Mouse (Mus musculus) kidney, postnatal 4 days (tissue): Measurements from ENCODE around the gene Pard6b.
"Not testable (repeated sequence)": the region's sequence is repeated elsewhere in the genome, so short reads cannot be mapped to it uniquely, and the experiment has no call there.

ENCODE experiments used
- DNase-seq, 2 experiments: peaks; one replicate each; pipeline ENCODE4 v3.0.0; 2021; ENCODE audit warnings: mixed read lengths in 2 of 2

Pard6b gene

DNA sequence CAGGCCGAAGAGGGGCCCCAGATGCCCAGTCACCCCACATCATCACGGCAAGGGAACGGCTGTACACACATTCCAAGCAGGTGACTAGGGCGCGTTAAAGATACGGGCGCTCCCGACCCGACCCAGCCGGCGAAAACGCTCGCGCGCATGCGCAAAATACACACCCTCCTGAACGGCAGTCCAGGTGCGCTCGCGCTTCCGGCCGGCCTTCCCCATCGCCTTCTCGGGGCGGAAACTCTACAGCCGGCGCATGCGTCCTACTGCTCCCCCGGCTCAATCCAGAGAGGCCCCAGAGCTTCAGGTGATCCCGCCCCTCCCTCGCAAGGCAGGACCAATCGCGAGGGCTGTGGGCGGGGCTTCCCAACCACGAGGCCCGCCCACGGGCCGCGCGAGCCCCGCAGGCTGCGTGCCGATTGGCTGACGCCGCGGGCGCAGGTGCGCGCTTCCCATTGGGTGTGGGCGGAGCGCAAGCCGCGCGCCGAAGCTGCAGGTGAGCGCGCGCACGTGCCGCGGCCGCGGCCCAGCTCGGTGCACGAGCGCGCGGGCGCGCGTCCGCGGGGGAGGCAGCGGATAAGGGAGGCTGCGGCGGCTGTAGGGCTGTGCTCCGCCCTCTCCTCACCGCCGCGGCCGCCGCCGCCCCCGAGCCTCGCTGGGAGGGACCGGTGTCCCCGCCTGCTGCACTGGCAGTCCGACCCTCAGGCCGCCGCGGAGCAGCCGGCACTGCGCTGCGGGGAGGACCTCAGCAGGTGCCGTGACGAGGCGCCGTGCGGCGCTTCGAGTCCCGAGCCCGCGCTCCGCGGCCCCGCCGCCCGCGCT lies at the start of gene Pard6b:
Gene Pard6b, plus strand, starts transcription at position 574 of the 816 bp plus-strand sequence.
- peak; percentile 94 to 97 for DNase-seq

DNA sequence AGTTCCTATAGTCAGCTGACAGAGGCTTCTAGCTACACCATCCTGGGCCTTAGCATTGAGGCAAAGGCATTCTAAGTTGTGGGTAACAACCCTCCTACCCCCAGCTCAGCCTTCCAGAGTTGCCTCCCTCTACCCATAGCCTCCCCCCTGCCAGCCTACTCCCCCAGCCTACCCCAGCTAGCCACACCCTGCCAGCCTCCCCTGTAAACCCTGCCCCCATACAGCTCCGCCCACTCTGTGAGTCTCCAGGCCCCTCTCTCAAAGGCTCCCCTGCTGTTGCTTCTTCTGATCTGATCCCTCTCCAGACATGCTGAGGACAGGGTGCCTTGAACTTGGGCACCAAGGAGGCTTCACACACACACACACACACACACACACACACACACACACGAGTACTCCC lies 49.0 kb upstream of the Pard6b start:
- DNase-seq, result no peak

GRCm38 (mm10) chr2:168033905-168034304 lies 46.9 kb upstream of the Pard6b start:
- no peak for DNase-seq

GRCm38 (mm10) chr2:168035907-168036306 lies 44.9 kb upstream of the Pard6b start:
- DNase-seq, result no peak

DNA sequence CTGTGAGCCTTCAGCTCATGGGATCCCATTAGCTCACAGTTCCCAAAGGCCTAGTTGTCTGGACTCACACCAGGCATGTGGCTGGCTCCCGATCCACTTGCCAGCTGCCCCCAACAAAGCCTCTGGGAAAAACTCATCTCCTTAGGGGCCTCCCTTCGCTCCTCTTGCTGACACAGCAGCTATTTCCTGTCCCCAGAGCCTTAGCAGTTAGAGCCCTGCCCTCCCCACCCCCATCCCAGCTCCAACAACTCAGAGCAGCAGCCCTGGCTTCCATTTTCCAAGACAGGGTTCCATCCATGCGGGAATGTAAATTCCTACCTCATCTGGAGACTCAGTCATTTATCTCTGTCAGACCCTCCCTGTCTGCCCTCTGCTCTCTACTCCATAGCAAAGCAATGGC lies 43.7 kb upstream of the Pard6b start:
- peak; percentile 49 to 66 for DNase-seq

GRCm38 (mm10) chr2:168040751-168041150 lies 40.1 kb upstream of the Pard6b start:
- DNase-seq, result no peak

DNA sequence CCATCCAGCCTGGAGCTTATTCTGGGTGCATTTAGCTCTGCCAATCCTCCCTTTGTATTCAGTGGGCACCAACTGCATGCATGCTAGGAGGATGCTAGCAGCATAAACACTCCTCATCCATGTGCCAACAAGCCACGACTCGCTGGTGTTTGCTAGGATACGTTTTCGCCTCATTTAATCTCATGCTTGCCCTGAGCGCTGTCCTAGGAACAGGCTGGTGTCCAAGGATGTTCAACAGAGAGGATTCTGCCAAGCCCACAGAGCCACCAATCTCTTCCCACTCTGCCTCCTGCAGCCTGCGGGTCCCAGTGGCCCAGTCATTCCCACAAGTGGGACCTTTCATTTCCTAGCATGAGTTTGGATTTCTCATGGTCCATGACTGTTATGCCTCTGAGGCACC lies 38.8 kb upstream of the Pard6b start:
- DNase-seq, result no peak

DNA sequence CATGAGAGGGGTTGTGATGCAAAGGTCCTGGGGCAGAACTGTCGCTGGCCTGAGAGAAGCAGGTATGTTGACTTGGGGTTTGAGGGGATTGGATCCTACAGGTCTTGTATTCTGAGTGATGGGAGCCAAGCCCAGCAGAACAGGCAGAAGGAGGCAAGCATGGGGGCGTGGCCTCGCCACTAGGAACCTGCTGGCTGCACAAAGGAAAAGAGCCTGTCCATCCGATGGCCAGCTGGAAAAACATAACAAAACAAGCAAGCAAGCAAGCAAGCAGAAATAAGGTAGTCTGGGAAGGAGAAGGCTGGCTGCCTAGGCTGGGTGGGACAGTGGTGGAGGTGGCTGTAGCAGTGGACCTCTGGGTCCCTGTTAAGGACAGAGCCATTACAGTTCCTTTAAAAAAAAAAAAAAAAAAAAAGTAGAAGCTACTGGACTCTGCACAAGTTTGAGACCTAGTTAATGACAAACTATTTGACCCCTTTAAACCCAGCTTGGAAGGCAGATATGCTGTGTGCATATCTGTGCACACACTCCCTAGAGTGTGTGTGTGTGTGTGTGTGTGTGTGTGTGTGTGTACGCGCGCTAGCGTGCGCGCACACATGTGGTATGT lies 36.0 kb upstream of the Pard6b start:
- DNase-seq, result peak; percentile 61 to 77

- peak; percentile 24 to 46 for DNase-seq
Measured at GRCm38 (mm10) chr2:168045357-168045756, 35.4 kb upstream of the Pard6b start.

DNA sequence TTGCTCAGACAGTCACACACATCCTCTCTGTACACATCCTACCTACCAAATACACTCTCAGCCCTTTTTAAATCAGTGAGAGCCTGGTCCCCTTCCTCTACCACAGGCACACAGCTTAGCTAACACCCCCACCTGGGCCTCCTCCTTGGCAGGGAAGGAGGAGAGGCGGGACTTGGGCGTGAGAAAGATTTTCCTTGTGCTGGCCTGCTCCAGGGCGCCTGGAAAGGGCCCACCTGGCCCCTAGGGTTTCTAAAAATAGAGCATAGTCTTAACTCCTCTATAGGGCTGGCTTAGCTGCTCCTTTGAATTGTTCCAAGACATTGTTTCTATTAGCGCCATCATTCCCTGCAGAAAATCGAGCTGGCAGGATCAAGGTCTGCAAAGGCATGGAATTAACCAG lies 35.0 kb upstream of the Pard6b start:
- peak; percentile 57 to 67 for DNase-seq

DNA sequence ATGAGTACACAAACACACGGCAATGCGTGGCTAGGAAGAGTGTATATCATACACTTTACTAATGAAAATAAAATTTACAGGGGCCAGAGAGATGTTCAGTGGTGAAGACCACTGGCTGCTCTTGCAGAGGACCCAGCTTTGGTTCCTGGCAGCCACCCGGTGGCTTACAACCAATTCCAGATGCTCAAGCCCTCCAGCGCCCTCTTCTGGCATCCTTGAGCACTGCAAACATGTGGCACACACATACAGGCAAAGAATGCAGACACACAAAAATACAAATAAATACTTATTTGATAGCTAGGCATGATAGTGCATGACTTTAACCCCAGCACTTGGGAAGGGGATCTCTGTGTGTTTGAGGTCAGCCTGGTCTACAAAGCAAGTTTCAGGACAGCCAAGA lies 34.3 kb upstream of the Pard6b start:
- DNase-seq, result peak; percentile 40 to 57

DNA sequence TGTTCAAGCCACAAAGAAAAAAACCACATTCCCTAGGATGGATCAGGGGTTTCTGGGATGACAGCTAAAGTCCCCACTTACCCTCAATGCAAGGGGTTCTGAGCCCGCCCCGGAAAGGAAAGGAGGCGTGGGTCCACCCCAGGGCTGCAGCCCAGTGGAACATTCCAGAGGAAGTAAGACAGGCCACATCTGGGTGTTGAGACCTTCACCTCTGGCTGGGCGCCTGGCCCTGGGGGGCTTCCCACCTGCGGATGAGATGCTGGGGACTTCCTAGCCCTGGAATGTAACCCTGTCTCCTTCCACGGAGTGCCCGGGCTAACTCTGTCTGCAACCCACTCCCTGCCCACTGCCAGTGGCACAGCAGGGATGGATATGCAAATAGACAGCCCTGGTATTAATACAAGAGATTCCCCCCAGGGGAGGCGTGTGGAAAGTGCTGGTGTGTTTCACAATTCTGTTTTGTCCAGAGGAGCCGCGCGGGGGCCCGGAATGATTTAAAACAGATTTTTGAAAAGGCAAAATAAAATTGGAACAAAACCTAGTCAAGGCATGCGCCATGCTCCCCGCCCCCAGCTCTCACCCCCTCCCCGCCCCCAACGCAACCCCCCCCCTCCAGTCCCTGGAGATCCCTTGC lies 31.7 kb upstream of the Pard6b start:
- peak; percentile 41 to 61 for DNase-seq

DNA sequence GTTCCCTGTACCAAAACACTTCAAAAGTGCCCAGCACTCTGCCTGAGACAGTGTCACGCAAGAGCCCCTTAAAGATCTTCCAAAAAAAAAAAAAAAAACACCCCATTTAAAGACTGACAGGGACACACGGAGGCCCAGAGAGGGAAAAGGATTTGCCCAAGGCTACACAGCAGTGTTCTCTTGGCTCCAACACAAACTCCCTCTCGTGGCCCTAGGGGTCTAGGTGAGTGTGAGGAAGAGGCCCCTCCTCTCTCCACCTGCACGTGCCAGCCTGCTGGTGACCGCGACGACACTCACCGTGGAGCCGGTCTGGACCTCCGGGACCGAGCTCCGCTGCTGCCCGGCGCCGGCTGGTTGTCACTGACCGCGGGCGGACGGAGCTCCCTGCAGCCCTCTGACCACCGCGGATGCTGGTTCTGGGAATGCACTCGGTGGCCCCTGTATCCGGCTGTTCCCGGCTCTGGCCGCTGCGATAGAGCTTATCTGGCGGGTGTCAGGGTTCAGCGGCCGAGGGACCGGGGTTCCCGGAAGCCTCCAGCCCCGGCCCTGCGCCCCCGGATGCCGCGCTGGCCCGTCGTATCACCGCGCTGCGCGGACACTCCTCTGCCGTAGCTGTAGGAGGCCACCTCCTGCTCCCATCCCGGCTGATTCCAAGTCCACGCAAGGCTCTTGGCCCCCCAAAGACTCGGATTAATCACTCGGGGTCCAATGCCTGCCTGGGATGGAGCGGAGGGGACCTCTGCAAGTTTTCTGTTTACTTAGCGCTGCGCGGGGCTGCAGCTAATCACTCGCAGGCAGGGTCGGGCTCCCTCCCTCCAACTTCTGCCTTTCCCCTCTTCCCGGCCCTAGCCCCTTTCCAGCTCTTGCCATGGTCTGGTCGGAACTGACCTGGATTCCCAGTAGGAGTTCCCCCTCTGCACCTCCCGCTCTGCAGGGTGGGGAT lies 30.5 kb upstream of the Pard6b start:
- peak; percentile 74 to 81 for DNase-seq

- DNase-seq, result no peak
Measured at GRCm38 (mm10) chr2:168052156-168052555, 28.6 kb upstream of the Pard6b start.

GRCm38 (mm10) chr2:168052689-168053088 lies 28.1 kb upstream of the Pard6b start:
- peak; percentile 77 to 81 for DNase-seq

GRCm38 (mm10) chr2:168054142-168054541 lies 26.7 kb upstream of the Pard6b start:
- no peak for DNase-seq

GRCm38 (mm10) chr2:168055910-168056665 lies 24.7 kb upstream of the Pard6b start:
- peak; percentile 38 to 51 for DNase-seq

DNA sequence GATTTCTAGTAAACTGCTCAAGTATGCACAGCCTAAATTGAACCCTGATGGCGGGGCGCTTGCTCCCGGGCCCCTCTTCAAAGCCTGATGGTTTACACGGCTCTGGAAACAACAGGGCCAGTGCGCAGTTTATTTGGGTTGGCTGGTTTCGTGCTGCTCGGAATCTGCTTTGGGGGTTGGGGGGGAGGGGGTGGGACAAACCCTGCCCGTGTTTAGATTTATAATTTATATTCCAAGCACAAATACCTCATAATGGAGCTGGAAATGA lies 24.2 kb upstream of the Pard6b start:
- peak in 1 of 2 experiments; percentile 37 for DNase-seq

DNA sequence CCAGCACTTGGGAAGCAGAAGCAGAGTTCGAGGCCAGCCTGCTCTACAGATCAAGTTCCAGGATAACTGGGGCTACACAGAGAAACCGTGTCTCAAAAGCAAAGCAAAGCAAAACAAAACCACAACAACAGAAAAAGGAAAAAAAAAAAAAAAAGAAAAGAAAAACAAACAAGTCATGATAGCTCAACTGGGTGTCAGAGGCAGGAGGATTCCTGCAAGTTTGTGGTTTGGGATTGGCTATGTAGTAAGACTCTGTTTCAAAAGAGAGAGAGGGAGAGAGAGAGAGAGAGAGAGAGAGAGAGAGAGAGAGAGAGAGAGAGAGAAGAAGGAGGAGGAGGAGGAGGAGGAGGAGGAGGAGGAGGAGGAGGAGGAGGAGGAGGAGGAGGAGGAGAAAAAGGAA lies 22.9 kb upstream of the Pard6b start:
- not testable (repeated sequence) for DNase-seq

- peak in 1 of 2 experiments; percentile 68 for DNase-seq
Measured at GRCm38 (mm10) chr2:168058488-168059199, 22.2 kb upstream of the Pard6b start.

DNA sequence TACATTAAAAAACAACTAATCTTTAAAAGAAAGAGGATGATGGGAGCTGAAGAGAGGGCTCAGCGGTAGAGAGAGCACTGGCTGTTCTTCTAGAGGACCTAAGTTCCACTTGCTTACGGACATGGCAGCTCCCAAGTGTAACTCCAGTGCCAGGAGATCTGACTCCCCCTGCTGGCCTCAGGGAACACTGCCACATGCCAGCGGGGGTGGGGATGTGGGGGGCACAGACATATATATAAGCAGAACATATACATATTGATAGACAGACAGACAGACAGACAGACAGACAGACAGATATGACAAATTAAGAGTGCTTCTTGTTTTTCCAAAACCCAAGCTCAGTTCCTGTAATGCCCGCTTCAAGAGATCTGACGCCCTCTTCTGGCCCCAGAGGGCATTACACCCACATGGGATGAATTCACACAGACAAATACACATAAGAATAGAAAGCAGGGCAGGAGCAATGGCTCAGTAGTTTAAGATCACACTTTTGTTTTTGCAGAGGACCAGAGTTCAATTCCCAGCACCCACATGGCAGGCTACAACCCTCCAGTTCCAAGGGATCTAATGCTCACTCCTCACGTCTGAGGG lies 21.5 kb upstream of the Pard6b start:
- DNase-seq, result peak in 1 of 2 experiments; percentile 38
